Mouse (Mus musculus) ovary, postnatal 10 days (tissue): ENCODE results near the gene Galnt12.

Experiments
- DNase-seq: peaks from one replicate; pipeline ENCODE4 v3.0.0; 2022; ENCODE audit warnings: low spot score

Gene Galnt12

GRCm38 (mm10) chr4:47093647-47094046 lies 1.9 kb downstream of the Galnt12 start:
- DNase-seq: no peak

- DNase-seq: no peak
Observed at GRCm38 (mm10) chr4:47103561-47103960, 11.9 kb downstream of the Galnt12 start.

- DNase-seq: no peak
Observed at GRCm38 (mm10) chr4:47111885-47112284, 20.2 kb downstream of the Galnt12 start.

GRCm38 (mm10) chr4:47112560-47112959 lies 20.9 kb downstream of the Galnt12 start:
- DNase-seq: no peak

- no peak for DNase-seq
Observed at GRCm38 (mm10) chr4:47122051-47122706, 30.5 kb downstream of the Galnt12 start.

GRCm38 (mm10) chr4:47124140-47124711 lies 32.5 kb downstream of the Galnt12 start:
- DNase-seq: no peak

- DNase-seq: no peak
Observed at GRCm38 (mm10) chr4:47128515-47128914, 36.8 kb downstream of the Galnt12 start.

GRCm38 (mm10) chr4:47129572-47129971 lies 37.9 kb downstream of the Galnt12 start:
- DNase-seq: no peak

GRCm38 (mm10) chr4:47130111-47131050 lies 38.7 kb downstream of the Galnt12 start:
- DNase-seq: no peak

GRCm38 (mm10) chr4:47131931-47132330 lies 40.2 kb downstream of the Galnt12 start:
- DNase-seq: no peak

- DNase-seq: no peak
Observed at GRCm38 (mm10) chr4:47132413-47132812, 40.7 kb downstream of the Galnt12 start.

GRCm38 (mm10) chr4:47136699-47137101 lies 45.0 kb downstream of the Galnt12 start:
- no peak for DNase-seq

GRCm38 (mm10) chr4:47137479-47137878 lies 45.8 kb downstream of the Galnt12 start:
- DNase-seq: no peak

GRCm38 (mm10) chr4:47138411-47138810 lies 46.7 kb downstream of the Galnt12 start:
- DNase-seq: no peak

- DNase-seq: no peak
Observed at GRCm38 (mm10) chr4:47138967-47139777, 47.5 kb downstream of the Galnt12 start.

GRCm38 (mm10) chr4:47140301-47140700 lies 48.6 kb downstream of the Galnt12 start:
- DNase-seq: no peak

- DNase-seq: no peak
Observed at GRCm38 (mm10) chr4:47141444-47142154, 49.9 kb downstream of the Galnt12 start.

GRCm38 (mm10) chr4:47143849-47144248 lies 52.1 kb downstream of the Galnt12 start:
- DNase-seq: no peak

- no peak for DNase-seq
Observed at GRCm38 (mm10) chr4:47145341-47145740, 53.6 kb downstream of the Galnt12 start.

GRCm38 (mm10) chr4:47146561-47146960 lies 54.9 kb downstream of the Galnt12 start:
- no peak for DNase-seq

- DNase-seq: no peak
Observed at GRCm38 (mm10) chr4:47149963-47150362, 58.3 kb downstream of the Galnt12 start.
